Mouse (Mus musculus) left cerebral cortex, postnatal 4 days (tissue): ENCODE measurements around the gene Aff3. TPM values are rescaled to one million over a fixed set of nuclear protein-coding genes. Genes with fewer than 3 reads are reported as not detected.
"Not testable (repeated sequence)": the region's sequence is repeated elsewhere in the genome, so short reads cannot be mapped to it uniquely, and the experiment has no call there.

Experiments used
- DNase-seq: peaks from one replicate; pipeline ENCODE4 v3.0.0-alpha.2; 2022
- intact Hi-C: fragments of 180-260 bp; cut with DNase I; formaldehyde crosslinking; loops from one replicate; pipeline ENCODE4 v1.15.1; 2025
- total RNA-seq, 2 experiments: library from RNA; stranded (reverse); gene quantifications; 2 replicates each; pipeline ENCODE4 v1.2.3; 2021

The Aff3 gene
- total RNA-seq, 2 experiments from 2014 or later, result 159 to 167 TPM

GRCm38 (mm10) chr1:38447581-38447980 lies 217.2 kb downstream of the Aff3 start:
- intact Hi-C loops, result no loop called here
- DNase-seq, result no peak

GRCm38 (mm10) chr1:38446152-38446820 lies 218.5 kb downstream of the Aff3 start:
- intact Hi-C loops, result no loop called here
- DNase-seq, result no peak

GRCm38 (mm10) chr1:38442887-38443286 lies 221.9 kb downstream of the Aff3 start:
- intact Hi-C loops, result no loop called here
- no peak for DNase-seq

GRCm38 (mm10) chr1:38442479-38442878 lies 222.3 kb downstream of the Aff3 start:
- intact Hi-C loops, result no loop called here
- DNase-seq, result no peak

- no peak for DNase-seq
- intact Hi-C loops, result no loop called here
Measured at GRCm38 (mm10) chr1:38441800-38442199, 223.0 kb downstream of the Aff3 start.

GRCm38 (mm10) chr1:38440471-38440815 lies 224.3 kb downstream of the Aff3 start:
- intact Hi-C loops, result no loop called here
- no peak for DNase-seq

- DNase-seq, result no peak
- intact Hi-C loops, result no loop called here
Measured at GRCm38 (mm10) chr1:38439751-38440470, 224.8 kb downstream of the Aff3 start.

GRCm38 (mm10) chr1:38438447-38438846 lies 226.3 kb downstream of the Aff3 start:
- peak; percentile 58 for DNase-seq
- intact Hi-C loops, result no loop called here

GRCm38 (mm10) chr1:38437671-38438070 lies 227.1 kb downstream of the Aff3 start:
- intact Hi-C loops, result no loop called here
- DNase-seq, result no peak

- DNase-seq, result no peak
- intact Hi-C loops, result no loop called here
Measured at GRCm38 (mm10) chr1:38436471-38437340, 228.0 kb downstream of the Aff3 start.

- intact Hi-C loops, DNase-seq: not testable (repeated sequence)
Measured at GRCm38 (mm10) chr1:38430311-38430710, 234.4 kb downstream of the Aff3 start.

GRCm38 (mm10) chr1:38428708-38429683 lies 235.8 kb downstream of the Aff3 start:
- DNase-seq, result no peak
- intact Hi-C loops, result no loop called here

- intact Hi-C loops, result no loop called here
- no peak for DNase-seq
Measured at GRCm38 (mm10) chr1:38422921-38423320, 241.8 kb downstream of the Aff3 start.

- intact Hi-C loops, result no loop called here
- DNase-seq, result no peak
Measured at GRCm38 (mm10) chr1:38419331-38419730, 245.4 kb downstream of the Aff3 start.

GRCm38 (mm10) chr1:38418181-38419032 lies 246.3 kb downstream of the Aff3 start:
- intact Hi-C loops, result no loop called here
- DNase-seq, result no peak

- no peak for DNase-seq
- intact Hi-C loops, result no loop called here
Measured at GRCm38 (mm10) chr1:38417196-38417595, 247.6 kb downstream of the Aff3 start.

GRCm38 (mm10) chr1:38415511-38415910 lies 249.2 kb downstream of the Aff3 start:
- intact Hi-C loops, result no loop called here
- DNase-seq, result no peak

- intact Hi-C loops, result no loop called here
- no peak for DNase-seq
Measured at GRCm38 (mm10) chr1:38411106-38411505, 253.6 kb downstream of the Aff3 start.

GRCm38 (mm10) chr1:38410457-38410856 lies 254.3 kb downstream of the Aff3 start:
- intact Hi-C loops, result no loop called here
- DNase-seq, result peak; percentile 56
